Mouse (Mus musculus) heart, adult 8-10 months (tissue): ENCODE measurements around the gene Rassf3. TPM values are rescaled to one million over a fixed set of nuclear protein-coding genes. Genes with fewer than 3 reads are reported as not detected.
A peak's percentile ranks its signal among the peaks of the same experiment; 100 is the strongest.

Experiments used
- DNase-seq: peaks from one replicate; pipeline ENCODE4 v3.0.0; 2022; ENCODE audit warnings: low spot score
- total RNA-seq, 4 experiments: library from RNA; stranded (reverse); gene quantifications; 2 replicates each; pipeline ENCODE4 v1.2.4; 2022

Gene Rassf3
- total RNA-seq, 4 experiments from 2014 or later, result 131 to 151 (median 141) TPM

DNA sequence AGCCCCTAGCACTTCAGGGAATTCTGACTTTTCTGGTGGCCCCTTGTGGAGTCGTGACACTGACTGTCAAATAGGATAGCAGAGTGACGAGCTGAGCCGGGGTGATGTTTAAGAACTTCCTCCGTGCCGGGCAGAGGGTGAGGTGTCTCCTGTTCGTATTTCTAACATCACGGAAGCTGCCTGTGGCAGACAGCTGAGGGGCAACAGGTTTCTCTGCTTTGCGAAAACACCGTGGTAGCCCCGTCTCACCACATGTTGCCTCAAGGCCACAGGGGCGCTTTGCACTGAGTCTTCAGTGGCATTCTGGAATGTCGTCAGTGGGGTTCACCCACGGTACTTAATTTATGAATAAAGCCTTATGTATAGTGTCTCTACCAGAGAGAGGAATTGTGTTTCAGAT lies 108.9 kb downstream of the Rassf3 start:
- DNase-seq, result no peak

DNA sequence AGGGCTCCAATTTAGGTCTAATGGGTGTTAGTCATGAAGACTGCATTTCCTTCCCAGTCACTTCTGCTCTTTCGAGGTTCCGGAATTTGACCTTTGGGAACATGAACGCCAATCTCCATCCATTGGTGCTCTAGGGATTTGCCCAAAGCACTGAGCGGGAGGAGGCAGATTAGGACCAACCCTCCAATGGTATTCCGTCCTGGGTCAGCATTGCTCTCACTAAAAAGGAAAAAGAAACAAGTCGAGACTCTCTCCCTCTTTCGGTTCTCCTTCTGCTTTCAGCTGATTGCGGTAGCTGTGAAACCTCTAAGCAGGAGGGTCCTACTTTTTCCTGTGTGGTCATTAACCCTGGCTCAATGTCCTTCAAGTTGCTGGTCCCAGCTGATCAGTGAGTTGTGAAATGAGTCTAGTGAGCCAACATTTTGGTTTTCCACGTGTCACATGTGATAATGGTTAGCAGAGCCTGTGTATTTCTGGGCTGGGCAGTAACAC lies 110.3 kb downstream of the Rassf3 start:
- DNase-seq, result peak; percentile 51

DNA sequence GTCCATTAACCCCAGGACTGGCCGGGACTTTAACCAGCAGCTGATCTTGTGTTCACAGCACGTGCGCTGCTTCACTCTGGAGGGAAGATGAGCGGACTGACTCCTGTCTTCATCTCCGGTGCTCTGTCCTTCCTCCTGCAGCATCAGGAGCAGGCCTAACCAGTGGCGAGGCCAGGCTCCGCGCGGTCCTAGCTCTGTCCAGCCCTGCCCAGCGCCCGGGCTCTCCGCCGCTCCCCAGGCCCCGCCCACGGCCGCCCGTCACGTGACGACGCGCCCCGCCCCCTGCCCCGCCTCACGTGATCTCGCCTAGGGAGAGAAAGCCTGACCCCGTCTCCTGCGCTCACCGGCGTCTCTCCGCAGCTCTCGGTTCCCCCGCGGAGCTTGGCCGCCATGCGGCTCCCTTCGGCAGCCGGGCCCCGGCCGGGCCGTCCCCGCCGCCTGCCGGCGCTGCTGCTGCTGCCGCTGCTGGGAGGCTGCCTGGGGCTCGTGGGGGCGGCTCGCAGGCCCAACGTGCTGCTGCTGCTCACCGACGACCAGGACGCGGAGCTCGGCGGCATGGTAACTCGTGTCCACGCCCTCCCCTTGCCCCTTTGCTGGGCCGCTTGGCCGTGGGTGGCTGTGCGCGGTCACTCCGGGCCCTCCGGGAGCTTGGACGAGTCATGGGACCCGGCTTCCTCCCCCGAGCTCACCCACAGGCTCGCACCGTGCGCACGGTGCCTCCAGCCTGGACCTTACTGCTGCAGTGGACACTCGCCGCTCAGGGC lies 111.2 kb downstream of the Rassf3 start, which contains the start of gene Gns:
Gene Gns (plus strand): TSS at position 290 of the 764 bp plus-strand sequence.
- DNase-seq, result peak; percentile 75

- no peak for DNase-seq
Observed at GRCm38 (mm10) chr10:121364306-121364705, 111.8 kb downstream of the Rassf3 start.

- DNase-seq, result no peak
Observed at GRCm38 (mm10) chr10:121363201-121363600, 112.9 kb downstream of the Rassf3 start.

GRCm38 (mm10) chr10:121360358-121360757 lies 115.8 kb downstream of the Rassf3 start:
- no peak for DNase-seq

Other genes starting within 250 kb of the Rassf3 start
- gene Tbc1d30, start 125.1 kb downstream of the Rassf3 start, total RNA-seq, result 1 to 10 TPM; 1.6 to 3.4 (median 1.9) TPM
- gene Gns, start 111.3 kb downstream of the Rassf3 start, total RNA-seq, result 10 to 100 TPM; 87.6 to 95.8 (median 92.4) TPM
- gene Tbk1, start 110.4 kb upstream of the Rassf3 start, total RNA-seq, result 10 to 100 TPM; 12.0 to 17.2 (median 16.2) TPM
- 10 to 100 TPM; 29.2 to 31.6 (median 31.1) TPM for gene Xpot, start 150.0 kb upstream of the Rassf3 start, total RNA-seq
- not detected for gene D930020B18Rik, start 165.2 kb upstream of the Rassf3 start, total RNA-seq